ENCODE assay signal across 8 mouse cellular contexts in genomic region chr8:122522796-122523651, GRCm38 (mm10). TPM values are rescaled to one million over a fixed set of nuclear protein-coding genes. Genes with fewer than 3 reads are reported as not detected.
DNase-seq lines count a peak whose midpoint lies in the region; ATAC-seq and TF ChIP-seq lines count a peak whose summit lies in the region.

No protein-coding gene starts in this region.

- H3K9ac ChIP-seq in forebrain, embryonic 15.5 days (replicated peaks): no peak overlapping the region
- H3K9ac ChIP-seq in hindbrain, embryonic 15.5 days: no peak overlapping the region
- no peak overlapping the region for H3K9ac ChIP-seq in liver, adult 2 months (ENCODE audit: low read depth, low read length)
- H3K9ac ChIP-seq in midbrain, embryonic 15.5 days: no peak overlapping the region

- H3K79me2 ChIP-seq in liver, adult 2 months (ENCODE audit: control insufficient read depth, insufficient read depth, low read length): no peaks in the 10 kb centered on the region

- no peak for ATAC-seq in forebrain, embryonic 15.5 days (replicated peaks)
- peak; percentile 47; the same call in 1 of the 2 replicates for ATAC-seq in hindbrain, embryonic 15.5 days (ENCODE audit: low FRiP score, low read depth)
- no peak; the same call in 1 of the 2 replicates for ATAC-seq in midbrain, embryonic 15.5 days (replicated peaks)
- no peak for ATAC-seq in frontal cortex, adult (ENCODE audit: low TSS enrichment)

- no peaks in the 10 kb centered on the region for H3K9me3 ChIP-seq in forebrain, embryonic 15.5 days
- H3K9me3 ChIP-seq in hindbrain, embryonic 15.5 days: no peaks in the 10 kb centered on the region
- H3K9me3 ChIP-seq in midbrain, embryonic 15.5 days: no peaks in the 10 kb centered on the region

- no peak overlapping the region for H3K4me3 ChIP-seq in forebrain, embryonic 15.5 days
- H3K4me3 ChIP-seq in hindbrain, embryonic 15.5 days: no peak overlapping the region
- H3K4me3 ChIP-seq in liver, adult 2 months (ENCODE audit: insufficient read depth, low read depth, low read length): no peak overlapping the region
- no peak overlapping the region for H3K4me3 ChIP-seq in midbrain, embryonic 15.5 days

- H3K27ac ChIP-seq in forebrain, embryonic 15.5 days (replicated peaks): peak overlapping the region; percentile 45
- peak overlapping the region; percentile 56 for H3K27ac ChIP-seq in hindbrain, embryonic 15.5 days (replicated peaks)
- H3K27ac ChIP-seq in liver, adult 2 months (replicated peaks; ENCODE audit: insufficient read depth, low read depth, low read length): peak overlapping the region; percentile 40
- peak overlapping the region; percentile 19; the same call in 1 of the 2 replicates for H3K27ac ChIP-seq in midbrain, embryonic 15.5 days

- DNase-seq in ovary, postnatal 36 days (ENCODE audit: low spot score): peak; percentile 47
- no peak for DNase-seq in ovary, postnatal 10 days (ENCODE audit: low spot score)
- DNase-seq in liver, adult 2 months (ENCODE audit: extremely low read depth, low read depth, low spot score): no peak
- DNase-seq in T-cell, adult 2 months (ENCODE audit: low spot score): no peak

- WGBS in forebrain, embryonic 15.5 days: 67% methylated on average over 14 of the region's 14 CpGs
- WGBS in hindbrain, embryonic 15.5 days: 56% methylated on average over 14 of the region's 14 CpGs
- 69% methylated on average over 14 of the region's 14 CpGs for WGBS in liver, adult 2 months
- WGBS in midbrain, embryonic 15.5 days: 57% methylated on average over 14 of the region's 14 CpGs

- TF ChIP-seq CTCF in liver, adult 2 months (IDR thresholded peaks at IDR 0.05; ENCODE audit: low read depth, low read length): no peak

- no peak for TF ChIP-seq POLR2A in liver, adult 2 months (IDR thresholded peaks at IDR 0.05; ENCODE audit: extremely low read depth, insufficient read depth, low read length)

- H3K4me2 ChIP-seq in forebrain, embryonic 15.5 days (replicated peaks): no peak overlapping the region
- H3K4me2 ChIP-seq in hindbrain, embryonic 15.5 days: peak overlapping the region; percentile 35
- peak overlapping the region; percentile 26 for H3K4me2 ChIP-seq in midbrain, embryonic 15.5 days

- no peaks in the 10 kb centered on the region for H3K36me3 ChIP-seq in forebrain, embryonic 15.5 days
- no peaks in the 10 kb centered on the region for H3K36me3 ChIP-seq in hindbrain, embryonic 15.5 days
- H3K36me3 ChIP-seq in liver, adult 2 months (ENCODE audit: control insufficient read depth, insufficient read depth, low read length): no peaks in the 10 kb centered on the region
- no peaks in the 10 kb centered on the region for H3K36me3 ChIP-seq in midbrain, embryonic 15.5 days (replicated peaks)

- peaks cover 18% of the 10 kb centered on the region for H3K4me1 ChIP-seq in forebrain, embryonic 15.5 days
- peaks cover 25% of the 10 kb centered on the region for H3K4me1 ChIP-seq in hindbrain, embryonic 15.5 days (replicated peaks)
- peaks cover 15% of the 10 kb centered on the region for H3K4me1 ChIP-seq in liver, adult 2 months (ENCODE audit: control insufficient read depth, insufficient read depth, low read length)
- H3K4me1 ChIP-seq in midbrain, embryonic 15.5 days: peaks cover 18% of the 10 kb centered on the region

- H3K27me3 ChIP-seq in forebrain, embryonic 15.5 days: no peaks in the 10 kb centered on the region
- no peaks in the 10 kb centered on the region for H3K27me3 ChIP-seq in hindbrain, embryonic 15.5 days
- H3K27me3 ChIP-seq in liver, adult 2 months (ENCODE audit: control insufficient read depth, insufficient read depth, low read length): no peaks in the 10 kb centered on the region
- H3K27me3 ChIP-seq in midbrain, embryonic 15.5 days (replicated peaks): no peaks in the 10 kb centered on the region

RNA-seq across cellular contexts. Expression of gene Piezo1, which starts 28.1 kb away (rescaled TPM):
- polyA plus RNA-seq in forebrain, embryonic 15.5 days (2015; fragmentation: Nextera tagmentation; extraction: Ambion mirVana): 2.1 and 2.6 TPM in 2 replicates
- polyA plus RNA-seq in hindbrain, embryonic 15.5 days (2015; fragmentation: Nextera tagmentation; extraction: Ambion mirVana): 2.2 and 2.8 TPM in 2 replicates
- 2.2 and 4.6 TPM in 2 replicates for total RNA-seq in liver, adult 2 months (2014; rRNA removed)
- polyA plus RNA-seq in liver, adult 2 months (2012; rRNA removed): 8.0 and 11.1 TPM in 2 replicates
- polyA plus RNA-seq in midbrain, embryonic 15.5 days (2015; fragmentation: Nextera tagmentation; extraction: Ambion mirVana): 2.7 and 3.3 TPM in 2 replicates

RNA-seq across cellular contexts. Expression of gene Cdt1, which starts 44.8 kb away (rescaled TPM):
- 14.6 and 16.3 TPM in 2 replicates for polyA plus RNA-seq in forebrain, embryonic 15.5 days (2015; fragmentation: Nextera tagmentation; extraction: Ambion mirVana)
- polyA plus RNA-seq in hindbrain, embryonic 15.5 days (2015; fragmentation: Nextera tagmentation; extraction: Ambion mirVana): 10.6 and 11.5 TPM in 2 replicates
- total RNA-seq in liver, adult 2 months (2014; rRNA removed): 1.0 and 3.0 TPM in 2 replicates
- polyA plus RNA-seq in liver, adult 2 months (2012; rRNA removed): 2.5 and 2.9 TPM in 2 replicates
- polyA plus RNA-seq in midbrain, embryonic 15.5 days (2015; fragmentation: Nextera tagmentation; extraction: Ambion mirVana): 7.0 and 8.2 TPM in 2 replicates

RNA-seq across cellular contexts. Expression of gene Ctu2, which starts 47.1 kb away (rescaled TPM):
- polyA plus RNA-seq in forebrain, embryonic 15.5 days (2015; fragmentation: Nextera tagmentation; extraction: Ambion mirVana): 79.0 and 84.4 TPM in 2 replicates
- polyA plus RNA-seq in hindbrain, embryonic 15.5 days (2015; fragmentation: Nextera tagmentation; extraction: Ambion mirVana): 78.3 and 80.7 TPM in 2 replicates
- total RNA-seq in liver, adult 2 months (2014; rRNA removed): 7.0 and 13.5 TPM in 2 replicates
- polyA plus RNA-seq in liver, adult 2 months (2012; rRNA removed): 21.1 and 27.0 TPM in 2 replicates
- polyA plus RNA-seq in midbrain, embryonic 15.5 days (2015; fragmentation: Nextera tagmentation; extraction: Ambion mirVana): 80.0 and 80.4 TPM in 2 replicates

RNA-seq across cellular contexts. Expression of gene Rnf166, which starts 47.2 kb away (rescaled TPM):
- 40.2 and 44.8 TPM in 2 replicates for polyA plus RNA-seq in forebrain, embryonic 15.5 days (2015; fragmentation: Nextera tagmentation; extraction: Ambion mirVana)
- polyA plus RNA-seq in hindbrain, embryonic 15.5 days (2015; fragmentation: Nextera tagmentation; extraction: Ambion mirVana): 33.9 and 37.9 TPM in 2 replicates
- total RNA-seq in liver, adult 2 months (2014; rRNA removed): 5.3 and 6.8 TPM in 2 replicates
- 22.8 and 24.2 TPM in 2 replicates for polyA plus RNA-seq in liver, adult 2 months (2012; rRNA removed)
- polyA plus RNA-seq in midbrain, embryonic 15.5 days (2015; fragmentation: Nextera tagmentation; extraction: Ambion mirVana): 34.3 and 41.5 TPM in 2 replicates

RNA-seq across cellular contexts. Expression of gene Aprt, which starts 53.7 kb away (rescaled TPM):
- 187 TPM in 2 replicates for polyA plus RNA-seq in forebrain, embryonic 15.5 days (2015; fragmentation: Nextera tagmentation; extraction: Ambion mirVana)
- polyA plus RNA-seq in hindbrain, embryonic 15.5 days (2015; fragmentation: Nextera tagmentation; extraction: Ambion mirVana): 170 and 179 TPM in 2 replicates
- 59.8 and 68.3 TPM in 2 replicates for total RNA-seq in liver, adult 2 months (2014; rRNA removed)
- polyA plus RNA-seq in liver, adult 2 months (2012; rRNA removed): 80.5 and 105 TPM in 2 replicates
- 166 and 173 TPM in 2 replicates for polyA plus RNA-seq in midbrain, embryonic 15.5 days (2015; fragmentation: Nextera tagmentation; extraction: Ambion mirVana)
